Mouse (Mus musculus): Measurements from ENCODE around the gene Lhx4. TPM values are rescaled to one million over a fixed set of nuclear protein-coding genes. Genes with fewer than 3 reads are reported as not detected.
A peak's percentile ranks its signal among the peaks of the same experiment; 100 is the strongest.

The Lhx4 gene
- total RNA-seq, 2 experiments from 2014 or later = not detected

DNA sequence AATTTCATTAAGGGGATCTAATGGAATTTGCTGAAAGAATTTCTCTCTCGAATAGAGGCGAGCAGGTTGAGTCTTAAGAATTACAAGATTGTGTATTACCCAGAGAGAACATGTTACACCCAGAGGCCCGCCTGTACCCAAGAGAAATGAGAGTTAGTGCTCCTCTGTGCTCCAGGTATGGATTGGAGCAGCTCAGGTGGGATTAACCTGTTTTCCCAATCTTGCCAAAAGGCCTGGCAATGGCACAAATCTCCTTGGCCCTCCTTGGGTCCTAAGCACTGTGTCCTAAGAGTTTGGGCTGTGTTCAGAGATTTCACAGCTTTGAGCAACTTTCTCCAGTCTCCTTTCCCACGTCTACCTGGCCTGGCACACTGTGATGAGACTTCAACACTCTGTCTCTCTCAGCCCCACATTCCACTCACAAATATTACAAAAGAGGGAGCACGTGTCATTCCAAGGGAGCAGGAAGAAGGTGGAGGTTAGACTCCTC lies 48.2 kb downstream of the Lhx4 start:
- no peak for DNase-seq (ENCODE audit: low spot score in 2 of 2)

DNA sequence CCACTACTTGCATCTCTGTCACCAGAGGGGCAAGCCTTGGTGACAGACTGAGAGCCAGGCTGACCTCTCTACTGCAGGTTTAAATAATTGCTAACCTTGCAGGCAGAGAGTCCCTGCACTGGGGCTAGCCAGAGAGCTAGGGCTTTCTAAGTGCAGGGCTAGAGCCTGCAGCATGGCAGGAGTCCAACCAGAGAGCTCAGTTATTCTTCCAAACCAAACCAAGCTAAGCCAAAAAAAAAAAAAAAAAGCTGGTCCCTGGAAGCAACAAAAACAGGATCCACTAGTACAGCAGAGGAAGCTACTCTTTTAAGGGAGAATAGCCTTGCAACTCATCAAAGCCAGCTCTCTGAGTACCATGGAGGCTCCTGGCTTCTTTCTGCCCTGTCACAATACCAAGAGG lies 50.6 kb downstream of the Lhx4 start:
- DNase-seq (ENCODE audit: low spot score in 2 of 2) = peak in 1 of 2 experiments; percentile 52

- peak in 1 of 2 experiments; percentile 48 for DNase-seq (ENCODE audit: low spot score in 2 of 2)
Measured at GRCm38 (mm10) chr1:155698373-155699159, 52.9 kb downstream of the Lhx4 start.

DNA sequence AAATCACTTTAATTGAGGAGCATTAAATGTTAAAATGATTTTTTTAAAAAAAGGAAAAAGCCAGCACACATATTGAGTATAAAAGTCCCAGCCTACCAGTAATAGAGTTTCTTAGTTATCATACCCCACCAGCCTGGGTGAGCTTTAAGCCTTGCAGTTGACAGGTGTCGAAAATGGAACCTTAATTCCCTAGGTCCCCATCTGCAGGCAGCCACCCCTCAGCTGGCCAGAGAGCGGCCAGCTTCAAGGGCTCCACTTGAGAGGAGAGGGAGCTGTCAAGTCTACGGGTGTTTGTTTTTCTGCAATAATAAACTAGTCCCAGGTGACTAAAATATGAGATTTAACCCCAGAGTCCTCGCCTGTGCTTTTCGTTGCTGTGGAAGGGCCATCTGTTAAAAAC lies 58.0 kb downstream of the Lhx4 start:
- no peak for DNase-seq (ENCODE audit: low spot score in 2 of 2)

- no peak for DNase-seq (ENCODE audit: low spot score in 2 of 2)
Measured at GRCm38 (mm10) chr1:155693026-155693425, 58.5 kb downstream of the Lhx4 start.

DNA sequence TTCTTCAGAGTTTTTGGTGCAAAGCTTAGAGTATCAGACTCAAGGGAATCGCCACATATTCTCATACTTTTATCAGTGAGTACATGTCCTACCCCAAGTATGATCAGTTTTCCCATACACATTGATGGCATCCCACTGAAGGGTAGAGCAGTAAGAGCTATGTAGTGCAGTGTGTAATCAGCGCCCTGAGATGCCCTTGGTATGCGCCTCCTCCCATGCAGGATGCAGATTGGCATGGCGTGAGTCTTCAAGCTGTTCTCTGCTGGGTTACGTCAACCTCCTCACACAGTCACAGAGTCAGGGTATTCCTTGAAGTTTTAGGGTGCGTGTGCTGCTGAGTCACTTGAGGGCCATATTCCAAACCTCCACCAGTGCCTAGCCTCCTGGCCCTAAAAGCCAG lies 59.3 kb downstream of the Lhx4 start:
- DNase-seq (ENCODE audit: low spot score in 2 of 2) = no peak

- DNase-seq (ENCODE audit: low spot score in 2 of 2) = no peak
Measured at GRCm38 (mm10) chr1:155689558-155689957, 61.9 kb downstream of the Lhx4 start.

- DNase-seq (ENCODE audit: low spot score in 2 of 2) = no peak
Measured at GRCm38 (mm10) chr1:155689141-155689540, 62.3 kb downstream of the Lhx4 start.

- DNase-seq (ENCODE audit: low spot score in 2 of 2) = no peak
Measured at GRCm38 (mm10) chr1:155686816-155687215, 64.7 kb downstream of the Lhx4 start.

DNA sequence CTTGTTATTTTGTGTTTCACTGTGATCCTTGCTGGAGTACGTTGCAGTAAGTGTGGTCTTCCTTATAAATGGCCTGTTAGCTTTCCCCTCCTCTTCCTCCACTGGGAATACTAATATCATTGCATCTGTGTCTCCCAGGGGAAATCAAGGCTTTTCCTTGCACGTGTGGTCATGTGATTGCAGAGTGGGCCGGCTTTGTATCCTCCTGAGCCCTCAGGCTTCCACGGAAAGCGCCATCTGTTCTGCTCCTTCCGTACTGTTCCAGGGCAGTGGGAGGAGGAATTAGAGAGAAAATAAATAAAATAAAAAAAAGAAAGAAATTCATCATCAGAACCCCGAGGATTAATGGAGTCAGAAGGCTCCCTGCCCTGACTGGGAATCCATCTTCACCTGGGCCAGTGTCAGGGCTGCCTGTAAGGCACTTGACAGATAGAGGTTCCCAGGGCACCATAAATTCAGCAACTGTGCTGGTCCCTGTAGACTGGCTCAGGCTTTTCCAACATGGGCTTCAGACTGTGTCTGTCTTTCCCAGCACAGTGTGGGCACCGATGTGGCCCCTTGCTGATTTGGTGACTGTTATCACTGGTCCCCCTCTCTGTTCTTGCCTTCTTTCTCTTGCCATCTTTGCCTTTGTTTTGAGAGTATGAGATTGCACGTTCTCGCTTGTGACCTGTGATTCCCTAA lies 70.2 kb downstream of the Lhx4 start:
- no peak for DNase-seq (ENCODE audit: low spot score in 2 of 2)

DNA sequence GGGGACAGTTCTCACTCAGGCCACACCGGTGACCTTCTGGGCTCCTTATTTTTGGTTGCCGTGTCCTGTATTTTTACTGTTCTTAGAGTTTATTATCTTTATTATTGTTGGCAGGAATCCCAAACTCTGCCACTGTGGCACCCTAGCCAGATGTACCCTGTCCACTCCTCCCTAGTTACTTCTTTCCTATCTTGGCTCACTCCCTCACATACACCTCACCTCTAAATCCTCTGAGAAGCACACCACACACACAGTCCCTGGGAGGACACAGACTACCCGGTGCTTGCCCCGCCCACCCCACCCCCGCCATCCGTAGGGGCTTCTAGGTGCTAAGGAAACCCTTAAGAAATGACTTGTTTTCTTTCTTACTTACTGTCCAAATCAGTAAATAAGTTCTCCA lies 75.9 kb downstream of the Lhx4 start:
- no peak for DNase-seq (ENCODE audit: low spot score in 2 of 2)

DNA sequence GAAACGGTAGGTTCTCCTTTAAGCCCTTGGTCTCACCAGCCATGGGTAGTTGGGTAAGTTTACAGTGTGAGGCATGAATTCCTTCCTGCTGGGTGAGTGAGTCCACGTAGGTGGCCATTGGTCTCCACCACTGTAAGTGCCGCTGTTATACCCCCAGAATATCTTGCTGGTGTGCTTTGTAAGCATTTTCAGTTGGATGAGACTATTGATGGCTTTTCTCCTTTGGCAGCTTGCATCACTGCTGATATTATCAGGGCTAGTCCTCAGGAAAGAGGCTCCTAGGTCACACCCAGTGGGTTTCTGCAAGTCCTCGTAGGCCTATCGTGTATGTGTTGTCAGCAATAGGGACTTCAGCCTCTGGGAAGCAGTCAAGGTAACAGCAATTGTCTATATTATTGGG lies 87.5 kb downstream of the Lhx4 start:
- DNase-seq (ENCODE audit: low spot score in 2 of 2) = no peak

DNA sequence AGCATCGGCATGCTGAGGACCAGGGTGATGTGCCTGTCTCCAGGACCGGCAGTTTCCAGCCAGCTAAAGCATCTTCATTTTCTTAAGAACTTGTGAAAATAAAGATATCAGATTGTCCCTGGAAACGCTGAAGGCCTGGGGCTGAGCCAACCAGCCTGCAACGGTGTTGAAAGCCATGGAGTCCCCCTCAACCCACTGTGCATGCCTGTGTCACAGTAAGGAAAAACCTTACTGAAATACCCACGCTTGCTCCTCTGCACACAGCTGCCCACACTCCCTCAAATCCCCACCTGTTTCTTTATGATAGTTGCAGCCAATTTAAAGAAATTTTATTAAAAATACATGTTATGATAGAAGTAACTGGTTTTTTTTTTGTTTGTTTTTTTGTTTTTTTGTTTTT lies 95.2 kb downstream of the Lhx4 start:
- no peak for DNase-seq (ENCODE audit: low spot score in 2 of 2)

DNA sequence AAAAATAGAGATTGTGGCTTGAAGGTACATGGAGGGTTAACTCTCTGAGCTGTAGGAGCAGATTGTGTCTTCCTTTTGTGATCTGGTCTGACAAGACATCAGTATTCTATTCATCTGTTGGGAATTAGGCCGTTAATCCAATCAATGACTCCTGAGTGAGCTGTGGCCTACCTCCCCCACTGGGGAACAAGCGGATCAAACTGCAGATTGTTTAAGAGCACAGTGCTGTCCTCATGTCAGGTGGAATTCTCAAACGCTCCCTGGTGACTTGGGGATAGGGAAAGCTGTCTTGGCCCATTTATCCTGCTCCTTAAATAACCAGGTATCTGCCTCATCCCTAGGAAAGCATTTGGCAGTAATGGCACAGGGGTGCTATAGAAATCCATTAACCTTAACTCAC lies 96.5 kb downstream of the Lhx4 start:
- no peak for DNase-seq (ENCODE audit: low spot score in 2 of 2)

GRCm38 (mm10) chr1:155650121-155650846 lies 101.2 kb downstream of the Lhx4 start:
- DNase-seq (ENCODE audit: low spot score in 2 of 2) = no peak

Other genes starting within 250 kb of the Lhx4 start
- 10 to 100 TPM; 92.0 to 92.7 TPM for gene Acbd6, start 193.6 kb downstream of the Lhx4 start, total RNA-seq (2021)
- gene Qsox1, start 61.2 kb upstream of the Lhx4 start, total RNA-seq (2021) = 10 to 100 TPM; 36.7 to 38.3 TPM
- 10 to 100 TPM; 39.8 to 43.0 TPM for gene Cep350, start 221.6 kb upstream of the Lhx4 start, total RNA-seq (2021)